Mouse (Mus musculus) cerebellum, adult 9-11 months (tissue): ENCODE measurements at regions not wholly inside any gene's neighbourhood (a gene's known extent, or its start where the extent isn't known, plus 50 kb on each side); places are given as distances from the start of the nearest gene placed in this dataset.

Experiments used
- DNase-seq: peaks from one replicate; pipeline ENCODE4 v3.0.0; 2022

DNA sequence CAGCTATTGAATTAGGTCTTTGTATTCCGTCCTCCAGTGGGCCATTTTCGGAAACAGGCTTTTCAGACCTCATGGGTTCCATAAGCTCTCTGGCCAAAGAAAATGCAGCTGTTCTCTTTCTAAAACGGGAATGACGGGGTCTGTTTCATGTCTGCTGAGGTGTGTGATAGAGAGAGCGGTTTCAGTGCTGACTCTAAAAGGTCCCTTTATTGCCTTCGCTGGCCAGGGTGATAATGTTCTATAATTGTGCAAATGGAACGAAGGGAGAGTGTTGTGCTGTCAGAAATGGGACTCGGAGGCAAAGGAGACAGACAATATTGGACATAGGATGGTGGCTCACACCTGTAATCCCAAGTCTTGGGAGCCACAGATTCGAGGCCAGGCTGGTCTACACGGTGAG lies 53.5 kb upstream of the Osbpl8 start:
- DNase-seq = no peak

DNA sequence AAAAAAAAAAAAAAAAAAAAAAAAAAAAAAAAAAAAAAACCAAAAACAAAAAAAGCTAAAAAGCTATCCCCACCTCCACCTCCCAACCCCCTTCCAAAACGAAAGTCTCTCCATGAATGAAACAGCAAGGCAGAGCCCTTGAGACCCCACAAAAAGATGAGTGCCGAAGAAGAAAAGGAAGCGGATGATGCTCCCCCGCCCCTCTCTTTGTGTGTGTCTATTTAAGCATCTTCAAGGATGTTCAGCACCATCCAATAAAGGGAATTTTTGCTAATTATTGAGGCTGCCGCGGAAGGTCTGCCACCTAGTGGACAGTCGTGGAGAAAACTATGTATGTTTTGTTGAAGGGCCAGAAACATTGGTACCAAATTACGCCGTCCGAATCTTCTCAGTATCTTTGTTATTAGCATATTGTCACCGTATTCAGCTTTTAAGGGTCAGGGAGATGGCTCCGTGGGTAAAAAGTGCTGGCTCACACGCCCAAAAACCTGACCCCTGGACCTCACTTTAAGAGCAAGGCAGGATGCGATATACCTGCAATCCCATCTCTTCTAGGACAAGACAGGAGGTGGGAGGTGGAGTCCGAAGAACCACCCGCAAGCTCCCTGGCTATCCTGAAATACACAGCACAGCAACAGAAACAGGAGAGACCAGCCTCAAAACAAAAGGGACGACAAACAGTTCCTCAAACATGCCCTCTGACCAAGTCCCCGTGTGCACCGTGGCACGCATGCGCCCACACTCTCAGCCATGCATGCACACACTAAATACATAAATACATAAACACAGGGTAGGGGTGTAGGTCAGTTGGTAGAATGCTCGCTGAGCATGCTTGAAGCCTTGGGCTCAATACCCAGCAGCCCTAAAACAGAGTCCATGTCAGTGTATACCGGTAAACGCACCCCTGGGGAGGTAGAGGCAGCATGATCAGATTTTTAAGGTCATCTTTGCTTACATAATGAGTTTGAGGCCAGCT lies 55.6 kb upstream of the Osbpl8 start:
- peak; percentile 51 for DNase-seq

DNA sequence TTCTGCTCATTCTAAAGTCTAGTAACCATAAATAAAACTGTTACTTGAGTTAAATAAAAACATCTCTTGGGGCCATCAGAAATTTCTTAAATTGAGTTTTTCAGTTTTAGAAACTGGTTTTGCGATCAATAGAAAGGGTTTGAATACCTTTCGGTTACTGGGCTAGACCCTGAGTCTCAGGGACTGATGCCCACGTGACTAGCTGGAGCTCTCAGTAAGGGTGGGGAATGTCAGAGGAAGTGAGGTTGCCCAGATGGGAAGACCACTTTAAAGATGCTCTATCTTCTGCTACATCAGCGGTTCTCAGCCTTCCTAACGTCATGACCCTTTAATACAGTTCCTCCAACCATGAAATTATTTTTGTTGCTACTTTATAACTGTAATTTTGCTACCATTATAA lies 56.7 kb upstream of the Osbpl8 start:
- no peak for DNase-seq

GRCm38 (mm10) chr10:111107387-111107786 lies 57.2 kb upstream of the Osbpl8 start:
- peak; percentile 11 for DNase-seq

GRCm38 (mm10) chr10:111106411-111106810 lies 58.1 kb upstream of the Osbpl8 start:
- no peak for DNase-seq

GRCm38 (mm10) chr10:111105662-111106061 lies 58.9 kb upstream of the Osbpl8 start:
- no peak for DNase-seq

GRCm38 (mm10) chr10:111103512-111103911 lies 61.0 kb upstream of the Osbpl8 start:
- DNase-seq = no peak

DNA sequence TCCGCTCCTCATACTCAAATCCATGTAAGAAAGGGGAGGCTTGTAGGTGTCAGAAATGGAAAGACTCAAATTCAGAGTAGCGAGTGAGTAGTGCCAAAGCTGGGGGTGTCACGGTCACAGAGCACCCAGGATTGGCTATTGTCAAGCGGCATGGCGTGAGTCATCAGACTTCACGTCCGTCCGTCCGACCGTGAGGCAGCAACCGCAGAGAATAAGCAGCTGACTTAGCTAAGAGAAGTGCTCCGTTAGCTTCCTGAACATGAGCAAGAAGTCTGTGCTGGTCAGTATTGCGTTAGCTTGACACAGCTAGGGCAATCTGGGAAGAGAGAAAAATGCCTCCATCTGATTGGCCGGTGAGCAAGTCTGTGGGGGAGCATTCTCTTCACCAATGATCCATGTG lies 61.5 kb upstream of the Osbpl8 start:
- no peak for DNase-seq

GRCm38 (mm10) chr10:111101901-111102761 lies 62.4 kb upstream of the Osbpl8 start:
- DNase-seq = no peak

DNA sequence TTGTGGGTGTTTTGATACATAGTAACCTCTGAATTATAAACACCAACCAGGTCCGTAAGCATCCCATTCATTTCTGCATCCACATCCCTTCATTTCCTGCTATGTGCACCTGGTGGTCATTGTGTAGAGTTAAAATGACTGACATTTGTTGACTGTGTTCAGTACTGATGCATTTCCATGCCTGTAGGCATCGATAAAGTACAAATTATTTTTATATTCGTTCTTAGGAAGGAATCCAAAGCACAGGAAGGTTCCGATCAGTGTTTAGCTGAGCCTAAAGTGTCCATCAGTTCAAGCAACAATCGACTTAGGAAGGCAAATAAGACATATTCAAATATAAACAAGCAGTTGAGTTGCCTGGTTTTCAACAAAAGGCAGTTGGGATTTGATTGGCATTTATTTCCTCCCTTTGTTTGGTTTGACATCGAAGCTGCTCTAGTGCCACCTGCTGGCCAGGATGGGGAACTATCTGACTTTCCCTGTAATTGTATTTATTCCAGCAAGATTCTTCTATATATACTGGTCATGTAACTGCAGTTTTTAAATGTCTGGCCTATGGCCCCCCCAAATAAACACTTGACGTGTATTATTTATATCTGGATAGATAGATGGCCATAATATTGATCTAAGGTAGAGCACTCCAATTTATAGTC lies 64.6 kb upstream of the Osbpl8 start:
- DNase-seq = peak; percentile 66

DNA sequence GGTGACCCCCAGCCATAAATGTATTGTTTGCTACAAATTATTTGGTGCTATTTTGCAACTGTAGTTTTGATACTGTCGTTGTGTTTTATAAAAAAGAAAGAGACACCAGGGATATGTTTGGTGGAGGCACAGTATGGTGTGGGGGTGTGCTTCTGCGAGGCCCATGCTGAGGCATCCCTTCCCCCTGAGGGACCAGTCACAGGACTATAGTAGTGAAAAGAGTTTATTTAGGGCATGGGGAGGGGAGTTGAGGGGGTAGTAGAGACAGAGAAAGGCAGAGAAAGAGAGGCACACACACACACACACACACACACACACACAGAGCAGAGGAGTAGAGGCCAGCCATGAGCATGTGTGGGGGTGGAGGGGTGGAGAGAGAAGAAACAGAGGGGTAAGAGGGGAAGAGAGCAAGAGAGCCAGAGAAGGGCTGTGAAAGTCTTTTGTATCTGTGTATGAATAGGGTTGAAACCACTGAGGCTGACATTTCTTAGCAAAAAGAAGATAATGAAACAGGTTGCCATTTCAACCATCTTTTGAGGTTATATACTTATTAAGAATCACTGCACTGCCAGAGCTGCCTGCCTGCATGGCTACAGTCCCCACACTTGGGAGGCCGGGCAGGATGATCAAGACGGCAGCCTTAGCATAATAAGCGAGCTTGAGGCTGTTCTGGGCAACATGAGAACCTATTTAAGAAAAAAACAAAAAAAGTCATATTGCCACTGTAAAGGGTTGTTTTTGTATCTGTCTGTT lies 65.3 kb upstream of the Osbpl8 start:
- DNase-seq = no peak

DNA sequence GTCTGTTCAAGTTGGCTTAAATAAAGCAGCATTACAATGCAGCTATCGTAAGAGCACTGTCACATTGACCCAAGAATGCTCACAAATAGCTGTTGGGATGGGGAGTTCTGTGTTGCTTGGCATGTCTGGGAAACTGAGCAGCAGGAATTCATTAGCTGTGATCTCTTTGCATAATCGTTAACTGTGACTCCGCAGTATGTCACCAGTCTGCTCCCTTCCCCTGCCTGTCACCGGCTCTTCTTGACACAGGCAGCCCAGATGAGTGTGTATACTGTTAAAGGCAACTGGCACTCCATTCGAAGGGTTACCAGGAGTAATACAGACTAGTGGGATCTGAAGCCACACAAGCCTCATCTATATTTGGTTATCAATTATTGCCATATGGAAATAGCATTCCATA lies 67.3 kb upstream of the Osbpl8 start:
- DNase-seq = no peak

- DNase-seq = no peak
Measured at GRCm38 (mm10) chr10:111096811-111097210, 67.7 kb upstream of the Osbpl8 start.

- no peak for DNase-seq
Measured at GRCm38 (mm10) chr10:111094405-111094804, 70.1 kb upstream of the Osbpl8 start.

- no peak for DNase-seq
Measured at GRCm38 (mm10) chr10:111089382-111089781, 75.2 kb upstream of the Osbpl8 start.

DNA sequence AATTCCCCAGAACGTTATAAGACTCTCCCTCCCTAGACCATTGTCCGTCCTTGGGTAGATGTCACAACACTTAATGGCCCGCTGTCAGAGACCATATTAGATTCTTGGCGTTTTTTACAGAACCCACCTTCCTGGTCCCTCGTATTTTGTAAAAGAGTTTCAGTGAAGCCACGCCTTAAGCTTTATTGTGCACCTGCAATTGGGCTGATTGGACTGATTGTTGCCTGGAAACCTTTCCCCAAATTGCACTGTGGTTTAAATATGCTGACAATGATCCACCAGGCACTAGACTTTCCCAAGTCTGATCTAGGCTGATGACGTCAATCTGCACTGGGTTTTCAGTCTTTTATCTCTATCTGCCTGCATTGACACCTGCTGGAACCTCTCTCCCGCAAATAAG lies 75.6 kb upstream of the Zdhhc17 start:
- DNase-seq = no peak

GRCm38 (mm10) chr10:111084267-111084780 lies 74.4 kb upstream of the Zdhhc17 start:
- no peak for DNase-seq

DNA sequence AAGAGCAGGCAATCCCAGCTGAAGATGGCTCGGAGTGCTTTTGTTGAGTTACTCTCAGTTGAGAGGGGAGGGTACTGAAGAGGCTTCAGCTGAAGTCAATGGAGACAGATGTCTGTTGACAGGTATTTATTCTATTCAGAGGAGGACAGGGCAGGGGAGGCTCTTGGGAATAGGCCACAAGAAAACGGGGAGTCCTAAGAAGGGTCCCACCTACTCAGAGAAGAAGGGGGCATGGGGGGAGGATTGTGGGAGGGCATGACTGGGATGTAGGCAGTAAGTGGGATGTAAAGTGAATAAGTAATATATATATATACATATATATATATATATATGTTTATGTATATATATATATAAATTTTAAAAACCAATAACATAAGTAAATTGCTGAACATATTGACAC lies 73.9 kb upstream of the Zdhhc17 start:
- DNase-seq = no peak

DNA sequence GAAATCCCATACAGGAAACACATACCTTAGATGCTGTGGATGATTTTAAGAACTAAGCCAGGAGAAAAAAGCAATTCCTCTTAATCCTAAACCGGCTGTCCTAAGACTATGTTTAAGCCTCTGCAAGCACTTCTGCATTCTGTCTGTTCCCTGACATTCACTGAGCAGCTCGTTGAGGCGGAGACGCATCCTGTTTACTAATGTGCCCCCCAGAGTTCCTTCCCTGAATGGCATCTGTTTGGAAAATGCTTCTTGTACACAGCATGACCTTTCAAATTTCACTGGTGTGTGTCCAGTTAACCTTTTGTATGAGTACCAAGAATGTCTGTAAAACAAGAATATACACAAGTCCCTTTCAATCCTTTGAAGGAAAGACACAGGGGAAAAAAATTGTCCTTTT lies 73.4 kb upstream of the Zdhhc17 start:
- DNase-seq = no peak

DNA sequence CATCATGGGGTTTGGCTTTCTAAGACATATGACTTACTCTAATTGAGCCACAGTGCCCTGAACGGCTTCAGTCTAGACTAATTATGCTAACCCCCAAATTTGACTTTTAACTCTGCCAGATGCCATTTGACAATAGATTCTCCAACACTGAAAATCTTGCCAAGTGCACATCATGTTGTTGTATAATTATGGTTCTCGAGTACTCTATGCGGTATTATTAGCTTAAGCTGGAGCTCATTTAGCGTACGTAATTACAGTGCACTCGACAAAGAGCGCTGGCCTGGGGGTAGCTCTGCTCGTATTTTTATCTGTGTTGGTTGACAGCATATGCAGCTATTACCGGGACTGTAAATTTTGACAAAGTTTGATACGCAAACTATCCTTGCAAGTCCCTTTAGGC lies 70.4 kb upstream of the Zdhhc17 start:
- no peak for DNase-seq

GRCm38 (mm10) chr10:111079051-111079450 lies 69.1 kb upstream of the Zdhhc17 start:
- DNase-seq = no peak

- DNase-seq = no peak
Measured at GRCm38 (mm10) chr10:111077632-111078031, 67.7 kb upstream of the Zdhhc17 start.
